Mouse (Mus musculus) neural tube, embryonic 11.5 days (tissue): ENCODE data around the gene Xrcc6. TPM values are rescaled to one million over a fixed set of nuclear protein-coding genes. Genes with fewer than 3 reads are reported as not detected.

Experiments used
- polyA plus RNA-seq: library from polyadenylated mRNA; unstranded; fragments of >200 nt; fragmentation: Nextera tagmentation; extraction: Ambion mirVana; gene quantifications from 2 replicates; pipeline ENCODE4 v1.2.1, GENCODE M21; 2014

The Xrcc6 gene
- polyA plus RNA-seq, 1 experiment from 2014 or later, result 73.8 TPM

Other genes starting within 250 kb of the Xrcc6 start
- 48.8 TPM in 2 replicates for gene Zc3h7b, start 242.8 kb upstream of the Xrcc6 start, polyA plus RNA-seq
- gene Rangap1, start 242.3 kb upstream of the Xrcc6 start, polyA plus RNA-seq, result 137 and 152 TPM in 2 replicates
- gene Tef, start 185.4 kb upstream of the Xrcc6 start, polyA plus RNA-seq, result 13.7 and 14.1 TPM in 2 replicates
- gene Tob2, start 129.0 kb upstream of the Xrcc6 start, polyA plus RNA-seq, result 15.8 and 15.9 TPM in 2 replicates
- gene Phf5a, start 115.9 kb upstream of the Xrcc6 start, polyA plus RNA-seq, result 197 and 203 TPM in 2 replicates
- gene Aco2, start 115.5 kb upstream of the Xrcc6 start, polyA plus RNA-seq, result 190 and 200 TPM in 2 replicates
- 73.9 and 83.0 TPM in 2 replicates for gene Polr3h, start 61.6 kb upstream of the Xrcc6 start, polyA plus RNA-seq
- gene Csdc2, start 51.1 kb upstream of the Xrcc6 start, polyA plus RNA-seq, result 25.7 and 27.7 TPM in 2 replicates
- 33.2 and 35.2 TPM in 2 replicates for gene Pmm1, start 26.9 kb upstream of the Xrcc6 start, polyA plus RNA-seq
- gene 1700029P11Rik, start 7.3 kb upstream of the Xrcc6 start, polyA plus RNA-seq, result not detected in 2 replicates
- 39.8 and 45.9 TPM in 2 replicates for gene Desi1, start 46.0 kb downstream of the Xrcc6 start, polyA plus RNA-seq
- gene Snu13, start 59.8 kb downstream of the Xrcc6 start, polyA plus RNA-seq, result 283 and 301 TPM in 2 replicates
- gene 4930407I10Rik, start 71.3 kb downstream of the Xrcc6 start, polyA plus RNA-seq, result not detected in 2 replicates
- 0.05 TPM in 1 of 2 replicates, not detected in the other for gene Mei1, start 82.2 kb downstream of the Xrcc6 start, polyA plus RNA-seq
- gene Ccdc134, start 140.1 kb downstream of the Xrcc6 start, polyA plus RNA-seq, result 19.7 and 23.5 TPM in 2 replicates
- 179 and 195 TPM in 2 replicates for gene Srebf2, start 159.3 kb downstream of the Xrcc6 start, polyA plus RNA-seq
- gene Shisa8, start 225.0 kb downstream of the Xrcc6 start, polyA plus RNA-seq, result 0.30 and 0.46 TPM in 2 replicates
- gene Tnfrsf13c, start 236.5 kb downstream of the Xrcc6 start, polyA plus RNA-seq, result 0.23 and 0.57 TPM in 2 replicates